Mouse (Mus musculus) CD4-positive, CD25-positive, alpha-beta regulatory T cell, adult 2 months (primary cell): ENCODE measurements around the gene Sprr2f.

Experiments
- DNase-seq: peaks from one replicate; pipeline ENCODE4 v3.0.0-alpha.2; 2012; ENCODE audit warnings: low read depth, low spot score

Gene Sprr2f

GRCm38 (mm10) chr3:92364887-92365286, at the start of gene Sprr2f:
TSS of gene Sprr2f (plus strand) at chr3:92365187.
- no peak for DNase-seq

- no peak for DNase-seq
Observed at GRCm38 (mm10) chr3:92316320-92316719, 48.7 kb upstream of the Sprr2f start, which contains the start of gene Sprr2b. TSS of gene Sprr2b (plus strand) at chr3:92316620.

GRCm38 (mm10) chr3:92317384-92317783, 47.6 kb upstream of the Sprr2f start:
- no peak for DNase-seq

GRCm38 (mm10) chr3:92336278-92336677, 28.7 kb upstream of the Sprr2f start:
- no peak for DNase-seq

- no peak for DNase-seq
Observed at GRCm38 (mm10) chr3:92338840-92339239, 26.1 kb upstream of the Sprr2f start, which contains the start of gene Sprr2d. TSS of gene Sprr2d (plus strand) at chr3:92339140.

GRCm38 (mm10) chr3:92351843-92352242, 13.1 kb upstream of the Sprr2f start, which contains the start of gene Sprr2e:
TSS of gene Sprr2e (plus strand) at chr3:92352143.
- no peak for DNase-seq

GRCm38 (mm10) chr3:92361619-92362018, 3.4 kb upstream of the Sprr2f start:
- DNase-seq = no peak

- no peak for DNase-seq
Observed at GRCm38 (mm10) chr3:92373613-92374012, 8.6 kb downstream of the Sprr2f start.

GRCm38 (mm10) chr3:92385385-92385784, 20.4 kb downstream of the Sprr2f start, which contains the start of gene Sprr2h:
TSS of gene Sprr2h (plus strand) at chr3:92385685.
- no peak for DNase-seq

- DNase-seq = no peak
Observed at GRCm38 (mm10) chr3:92394301-92394700, 29.3 kb downstream of the Sprr2f start.

GRCm38 (mm10) chr3:92407691-92408090, 42.7 kb downstream of the Sprr2f start, which contains the start of gene Sprr2i:
TSS of gene Sprr2i (plus strand) at chr3:92407991.
- DNase-seq = no peak
